Mouse (Mus musculus) gastrocnemius, postnatal 25 days (tissue): ENCODE results near the gene D5Ertd579e. TPM values are rescaled to one million over a fixed set of nuclear protein-coding genes. Genes with fewer than 3 reads are reported as not detected.

Experiments
- DNase-seq: peaks from one replicate; pipeline ENCODE4 v3.0.0; 2022
- total RNA-seq, 2 experiments: library from RNA; stranded (reverse); gene quantifications; 1 replicate in 1 of 2; 2 replicates in 1 of 2; pipeline ENCODE4 v1.2.3; 2021

Gene D5Ertd579e
- total RNA-seq, 2 experiments from 2014 or later: 67.6 to 73.7 TPM

GRCm38 (mm10) chr5:36720710-36721375 is 25.0 kb upstream of the D5Ertd579e start:
- no peak for DNase-seq

DNA sequence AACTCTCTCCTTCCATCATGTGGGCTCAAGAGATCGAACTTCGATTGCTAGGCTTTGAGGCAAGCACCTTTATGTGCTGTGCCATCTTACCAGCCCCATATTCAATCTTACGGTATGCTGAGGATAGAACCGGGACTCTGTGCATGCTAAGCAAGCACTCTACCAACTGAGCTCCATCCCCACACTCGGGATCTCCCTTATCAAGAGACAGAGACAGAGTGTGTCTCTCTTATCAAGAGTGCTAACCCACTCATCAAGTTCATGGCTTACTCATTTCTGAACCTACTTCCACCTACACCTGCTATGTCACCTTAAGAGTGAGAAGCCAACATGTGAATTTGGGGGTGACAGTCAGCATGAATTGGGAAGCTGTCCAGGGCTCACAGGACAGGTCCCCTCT is 24.4 kb upstream of the D5Ertd579e start:
- no peak for DNase-seq

- no peak for DNase-seq
These were observed 23.8 kb upstream of the D5Ertd579e start for GRCm38 (mm10) chr5:36719601-36720000.

DNA sequence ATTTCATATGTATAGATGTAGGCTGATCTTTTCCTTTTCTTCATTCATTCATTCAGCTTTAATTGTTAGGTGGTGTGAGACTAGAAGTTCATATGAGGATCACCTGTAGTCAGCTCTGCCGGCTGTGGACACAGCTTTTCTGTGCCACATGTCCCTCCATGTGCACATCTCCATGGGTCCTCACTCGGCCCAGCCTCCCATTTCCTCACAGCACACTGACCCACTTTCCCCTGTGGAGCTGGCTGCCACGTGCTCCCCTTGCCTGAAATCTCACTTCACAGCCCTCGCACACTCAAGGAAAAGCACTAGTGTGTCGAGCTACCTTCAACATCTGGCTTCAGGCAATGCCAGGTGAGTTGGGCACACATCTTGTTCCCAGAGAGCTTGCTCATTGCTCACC is 23.3 kb upstream of the D5Ertd579e start:
- no peak for DNase-seq

GRCm38 (mm10) chr5:36717889-36718288 is 22.1 kb upstream of the D5Ertd579e start:
- DNase-seq: no peak

DNA sequence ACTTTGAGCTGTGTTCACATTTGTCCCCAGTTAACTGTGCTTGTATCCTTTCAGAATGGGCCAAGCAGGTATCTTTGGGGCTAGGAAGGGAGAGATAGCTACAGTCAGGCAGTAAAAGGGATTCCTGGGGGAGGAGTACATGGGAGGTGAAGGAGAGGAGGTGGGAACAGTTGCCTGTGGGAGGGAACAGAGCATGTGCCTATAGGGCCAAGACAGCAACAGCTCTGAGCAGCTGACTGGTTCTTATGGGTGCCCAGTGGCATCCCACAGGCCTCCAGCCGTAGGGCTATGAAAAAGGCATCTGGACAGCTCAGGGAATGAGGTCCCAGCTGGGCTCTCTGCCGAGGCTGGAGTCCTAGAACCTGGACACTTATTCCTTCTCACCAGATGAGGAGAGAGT is 21.0 kb upstream of the D5Ertd579e start:
- DNase-seq: no peak

DNA sequence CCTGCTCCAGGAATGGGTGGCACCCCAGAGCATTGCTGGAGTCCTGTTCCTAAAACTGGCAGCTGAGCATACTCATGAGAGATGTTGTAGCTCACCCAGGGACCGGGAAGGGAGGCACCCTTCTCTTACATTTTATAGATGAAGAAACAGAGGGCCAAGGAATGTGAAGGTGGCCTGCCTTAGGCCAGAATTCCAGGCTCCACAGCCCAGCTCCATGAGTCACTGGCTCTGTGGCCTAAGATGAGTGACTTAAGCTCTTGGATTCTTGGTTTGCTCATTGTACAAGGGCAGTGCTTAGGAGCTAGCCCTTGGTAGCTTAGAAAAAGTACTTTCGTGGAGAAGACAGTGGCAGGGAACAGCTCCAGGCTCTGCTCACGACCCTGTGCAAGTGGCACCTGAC is 19.0 kb upstream of the D5Ertd579e start:
- no peak for DNase-seq

DNA sequence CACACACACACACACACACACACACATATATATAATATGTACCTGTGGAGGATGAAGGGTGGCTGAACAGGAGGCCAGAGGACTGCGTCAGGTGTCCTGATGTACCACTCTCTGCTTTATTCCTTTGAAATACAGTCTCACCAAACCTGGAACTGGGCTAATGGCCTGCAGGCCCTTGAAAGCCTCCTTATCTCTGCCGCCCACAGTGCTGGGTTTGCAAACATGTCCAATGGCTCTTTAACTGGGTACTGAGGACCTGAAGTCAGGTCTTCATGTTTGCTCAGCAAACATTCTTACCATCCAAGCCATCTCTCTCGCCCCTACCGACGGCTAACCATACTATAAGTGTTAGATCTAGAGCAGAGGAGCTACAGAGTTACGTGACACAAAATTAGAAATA is 17.9 kb upstream of the D5Ertd579e start:
- DNase-seq: no peak

DNA sequence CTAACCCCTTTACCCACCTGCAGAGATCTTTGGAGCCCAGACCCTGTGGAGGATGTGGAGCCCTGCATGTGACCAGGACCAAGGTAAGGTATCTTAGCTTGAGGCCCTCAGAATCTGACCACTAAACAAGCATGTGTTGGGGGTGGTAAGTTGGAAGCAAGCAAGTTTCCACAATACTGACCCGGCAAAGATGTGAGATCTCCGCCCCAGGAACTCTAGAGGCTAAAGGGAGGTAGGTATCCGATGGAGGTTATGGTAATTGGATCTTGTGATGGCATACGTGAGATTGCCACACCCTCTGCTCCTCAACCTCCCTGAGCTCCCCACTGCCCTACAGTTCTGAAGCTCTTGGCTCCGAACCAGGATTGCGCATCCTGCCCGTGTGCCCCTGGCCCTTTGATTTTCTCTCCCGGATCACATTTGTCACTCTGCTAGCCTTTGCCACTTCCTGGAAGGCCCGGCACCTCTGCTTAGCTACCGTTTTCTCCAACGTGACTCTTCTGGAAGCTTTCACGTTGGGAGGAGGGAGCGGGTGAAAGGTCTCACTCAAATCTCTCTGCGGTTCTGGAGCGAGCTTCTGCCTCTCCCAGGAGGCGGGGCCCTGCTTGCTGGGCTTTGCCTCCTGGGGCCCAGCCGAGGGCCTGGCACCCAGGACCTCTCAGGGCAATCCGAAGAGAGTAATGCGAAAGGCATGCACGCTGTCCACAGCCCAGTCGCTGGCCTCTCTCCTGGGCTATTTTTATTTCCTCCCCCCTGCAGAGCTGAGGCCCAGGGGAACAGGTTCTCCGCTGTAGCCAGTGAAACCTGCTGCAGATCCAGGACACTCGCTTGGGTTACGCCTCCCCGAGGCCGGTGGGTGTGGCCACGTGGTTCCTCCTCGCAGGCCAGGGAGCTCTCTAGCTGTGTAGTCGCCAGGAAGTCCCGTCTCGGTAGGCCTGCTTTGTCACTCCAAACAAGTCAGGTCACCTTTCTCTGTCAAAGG is 17.0 kb upstream of the D5Ertd579e start:
- peak; percentile 95 for DNase-seq

DNA sequence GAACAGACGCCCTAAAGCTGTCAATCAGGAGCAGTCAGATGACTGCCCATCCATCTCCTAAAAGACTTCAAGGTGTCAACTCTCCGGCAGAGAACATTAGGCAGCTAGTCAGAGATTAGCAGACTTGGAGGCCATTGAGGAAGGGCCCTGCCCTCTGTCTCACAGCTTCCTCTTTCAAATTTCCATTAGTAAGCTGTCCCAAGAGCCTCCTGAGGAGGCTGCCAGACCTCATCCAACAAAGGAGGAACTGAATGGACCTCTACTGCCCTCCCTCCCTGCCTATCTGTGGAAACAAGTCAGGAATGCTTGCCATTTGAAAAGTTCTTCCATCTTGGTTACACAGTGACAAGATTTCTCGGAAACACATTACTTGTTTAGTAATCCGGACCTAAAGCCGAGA is 16.0 kb upstream of the D5Ertd579e start:
- no peak for DNase-seq

- DNase-seq: no peak
These were observed 10.0 kb upstream of the D5Ertd579e start for GRCm38 (mm10) chr5:36705792-36706191.

- no peak for DNase-seq
These were observed 9.6 kb upstream of the D5Ertd579e start for GRCm38 (mm10) chr5:36705390-36705789.

GRCm38 (mm10) chr5:36704684-36705083 is 8.9 kb upstream of the D5Ertd579e start:
- DNase-seq: no peak

DNA sequence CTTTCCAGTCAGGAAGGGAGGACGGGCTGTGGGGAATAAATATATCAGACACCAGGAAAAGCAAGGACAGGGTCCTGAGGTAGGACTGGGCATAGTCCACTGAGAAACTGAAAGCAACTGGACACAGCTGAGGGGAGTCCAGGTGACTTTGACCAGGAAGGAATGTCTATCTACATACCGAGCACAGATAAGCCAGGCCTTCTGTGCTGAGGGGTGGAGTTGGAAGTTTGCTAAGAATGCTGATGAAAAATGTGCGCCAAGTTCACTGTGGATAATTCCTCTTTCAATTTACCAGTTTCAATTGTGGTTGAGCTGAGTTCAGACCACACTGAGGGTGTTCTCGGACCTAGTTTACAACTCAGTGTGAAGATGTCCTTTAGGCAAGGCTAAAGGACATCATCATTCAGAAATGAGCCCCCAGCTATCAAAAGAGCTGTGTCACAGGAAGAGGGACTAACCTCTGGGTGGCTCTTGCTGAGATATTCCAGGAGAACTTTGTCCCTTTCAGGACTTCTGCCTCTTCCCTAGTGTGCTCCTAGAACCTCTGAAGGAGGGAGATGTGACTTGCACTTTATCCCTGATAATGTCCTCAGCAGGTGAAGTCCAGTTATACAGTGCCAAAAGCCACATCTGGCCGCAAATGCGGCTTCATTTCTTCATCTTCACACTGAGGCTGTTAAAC is 5.3 kb upstream of the D5Ertd579e start:
- no peak for DNase-seq

GRCm38 (mm10) chr5:36698689-36699088 is 2.9 kb upstream of the D5Ertd579e start:
- DNase-seq: no peak

DNA sequence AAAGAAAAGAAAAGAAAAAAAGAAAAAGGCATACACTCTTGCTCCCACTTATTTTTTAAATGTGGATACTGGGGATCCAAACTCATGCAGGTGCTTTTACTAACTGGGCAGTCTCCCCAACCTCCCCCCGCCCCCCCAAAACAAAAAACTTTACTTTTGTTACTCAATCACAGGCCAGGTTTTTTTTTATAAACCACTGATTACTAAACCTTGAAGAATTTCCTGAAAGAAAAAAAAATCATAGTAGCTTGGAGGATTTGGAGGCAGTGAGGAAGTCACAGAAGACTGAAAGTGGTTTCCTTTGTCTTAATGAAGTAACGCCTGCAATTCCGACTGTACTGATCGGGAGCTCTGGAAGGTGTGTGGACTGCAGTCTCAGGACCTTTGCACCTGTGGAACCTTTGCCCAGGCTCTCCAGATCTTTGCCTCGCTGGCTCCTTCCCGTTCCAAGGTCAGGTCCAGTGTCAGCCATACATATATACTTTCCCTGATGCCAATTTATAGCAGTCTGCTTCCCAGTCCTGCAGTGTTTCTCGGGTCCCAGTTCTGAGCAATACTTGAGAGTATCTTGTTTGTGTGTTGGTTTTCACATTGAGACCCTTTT is 2.3 kb upstream of the D5Ertd579e start:
- no peak for DNase-seq

DNA sequence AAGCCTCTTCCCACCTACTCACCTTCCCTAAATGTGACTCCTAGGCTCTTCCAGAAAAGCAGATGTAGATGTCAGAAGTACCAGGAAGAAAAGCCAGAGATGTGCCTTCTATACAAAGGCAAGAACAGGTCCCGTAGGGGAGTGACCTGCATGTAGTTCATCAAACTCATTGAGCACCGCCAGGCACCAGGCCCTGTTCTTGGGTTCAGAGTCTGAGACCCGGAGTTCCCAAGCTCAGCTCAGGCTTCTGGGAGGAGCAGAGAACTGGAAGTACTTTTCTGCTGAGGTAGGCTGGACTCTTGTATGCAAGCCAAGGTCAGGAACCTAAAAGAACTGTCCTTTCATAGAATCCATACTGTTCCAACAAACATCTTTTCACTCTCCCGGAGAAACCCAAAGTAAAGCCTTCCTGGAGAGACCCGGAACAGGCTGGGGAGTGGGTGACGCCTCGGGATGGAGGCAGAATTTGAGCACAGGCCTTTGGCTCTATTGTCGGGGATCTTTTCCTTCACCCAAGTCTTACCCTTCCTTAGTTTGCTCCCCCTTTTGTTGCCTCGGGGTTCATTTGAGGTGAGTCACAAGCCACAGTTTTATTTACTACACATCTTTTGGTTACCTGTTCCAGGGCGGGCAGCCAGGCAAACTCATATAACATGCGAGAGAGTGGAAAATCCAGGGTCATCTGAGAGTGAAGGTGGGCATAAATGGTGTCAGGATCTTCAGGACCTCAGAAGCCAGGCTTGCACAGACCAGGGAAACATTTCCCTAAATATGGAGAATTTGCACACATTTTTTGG is 878 bp upstream of the D5Ertd579e start:
- peak; percentile 35 for DNase-seq

GRCm38 (mm10) chr5:36695005-36695404 is 819 bp downstream of the D5Ertd579e start:
- DNase-seq: no peak

- DNase-seq: no peak
These were observed 2.2 kb downstream of the D5Ertd579e start for GRCm38 (mm10) chr5:36693651-36694050.

GRCm38 (mm10) chr5:36691423-36691822 is 4.4 kb downstream of the D5Ertd579e start:
- DNase-seq: no peak

DNA sequence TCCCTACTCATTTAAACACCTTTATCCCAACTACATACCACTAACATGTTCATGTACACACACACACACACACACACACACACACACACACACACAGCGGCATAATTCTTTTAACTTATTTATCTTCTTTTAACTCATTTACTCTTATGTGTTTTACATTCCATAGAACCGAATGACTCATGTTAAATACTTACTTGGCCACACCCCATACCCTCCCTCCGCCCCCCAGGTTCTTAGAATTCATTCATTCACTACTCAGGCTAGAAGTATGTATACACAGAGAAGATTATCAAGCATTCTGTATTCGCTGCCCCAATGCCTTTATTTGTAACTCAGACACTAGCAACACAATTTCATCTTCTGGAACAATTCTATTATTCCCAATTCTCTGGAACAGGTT is 10.7 kb downstream of the D5Ertd579e start:
- DNase-seq: no peak

- no peak for DNase-seq
These were observed 12.2 kb downstream of the D5Ertd579e start for GRCm38 (mm10) chr5:36683586-36683985.
